Mouse (Mus musculus) hindbrain, embryonic 12.5 days (tissue): Measurements from ENCODE around the gene Rabgap1l. TPM values are rescaled to one million over a fixed set of nuclear protein-coding genes. Genes with fewer than 3 reads are reported as not detected.

Source experiments
- microRNA counts: library from miRNA; unstranded; fragments of <30 nt; microRNA quantifications from one replicate; lab custom pipeline; 2017
- microRNA-seq: library from miRNA; unstranded; fragments of <30 nt; microRNA quantifications from one replicate; pipeline ENCODE4, GENCODE M21; 2017
- polyA plus RNA-seq: library from polyadenylated mRNA; unstranded; fragments of >200 nt; fragmentation: Nextera tagmentation; extraction: Ambion mirVana; gene quantifications from 2 replicates; pipeline ENCODE4 v1.2.1, GENCODE M21; 2016

The Rabgap1l gene
- polyA plus RNA-seq, 1 experiment from 2014 or later, result 20.5 TPM

MicroRNAs encoded within 50 kb of the gene (microRNA counts, 519-probe panel; counts per million panel counts)
- 2,727 counts per million, percentile 67 among the panel's probes with 10 or more counts for microRNA mmu-miR-1927 (lab: Ali Mortazavi, UCI)

Small RNA genes lying within 50 kb of the gene (microRNA-seq; reads per million reads assigned to microRNA genes)
- gene Mir1927, result 2.7 reads per million, percentile 2 among the genes with 10 or more reads in this experiment

Other genes starting within 250 kb of the Rabgap1l start
- gene Rc3h1, start 113.2 kb upstream of the Rabgap1l start, polyA plus RNA-seq, result 10.5 and 12.1 TPM in 2 replicates
- gene Serpinc1, start 185.4 kb upstream of the Rabgap1l start, polyA plus RNA-seq, result 2.6 and 2.9 TPM in 2 replicates
- gene Zbtb37, start 241.6 kb upstream of the Rabgap1l start, polyA plus RNA-seq, result 9.6 and 11.4 TPM in 2 replicates